Mouse (Mus musculus): ENCODE measurements at regions not wholly inside any gene's neighbourhood (a gene's known extent, or its start where the extent isn't known, plus 50 kb on each side); places are given as distances from the start of the nearest gene placed in this dataset.

DNA sequence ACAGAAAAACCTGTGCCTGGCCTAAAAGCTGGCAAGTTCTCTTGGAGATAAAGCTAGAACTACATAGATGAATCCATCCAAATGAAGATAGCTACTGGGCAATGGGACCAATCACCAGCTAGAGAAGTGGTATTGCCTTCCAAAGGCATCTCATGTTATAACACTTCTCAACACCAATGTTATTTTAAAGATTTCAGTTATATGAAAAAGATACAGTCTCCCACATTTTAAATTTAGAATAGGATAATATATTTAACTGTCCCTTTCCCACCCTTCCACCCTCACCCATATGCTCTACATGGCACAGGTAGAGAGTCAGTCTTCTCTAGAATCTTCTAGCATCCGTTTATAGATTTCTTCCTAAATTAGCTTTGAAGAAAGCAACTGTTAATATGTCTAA is 87.6 kb upstream of the Pou6f2 start:
- no peak overlapping the region for H3K27ac ChIP-seq
- H3K27me3 ChIP-seq: no peaks in the 10 kb centered on the region
- H3K36me3 ChIP-seq: no peaks in the 10 kb centered on the region
- H3K4me3 ChIP-seq: no peak overlapping the region
- no peaks in the 10 kb centered on the region for H3K4me1 ChIP-seq (replicated peaks)
- 86% methylated on average over 1 of the region's 1 CpGs for WGBS
- no peak for ATAC-seq (replicated peaks; ENCODE audit: insufficient number of reproducible peaks, insufficient read depth, low FRiP score, low read depth)
- no peak overlapping the region for H3K9ac ChIP-seq
- H3K9me3 ChIP-seq (replicated peaks): no peaks in the 10 kb centered on the region
- H3K4me2 ChIP-seq: no peak overlapping the region

DNA sequence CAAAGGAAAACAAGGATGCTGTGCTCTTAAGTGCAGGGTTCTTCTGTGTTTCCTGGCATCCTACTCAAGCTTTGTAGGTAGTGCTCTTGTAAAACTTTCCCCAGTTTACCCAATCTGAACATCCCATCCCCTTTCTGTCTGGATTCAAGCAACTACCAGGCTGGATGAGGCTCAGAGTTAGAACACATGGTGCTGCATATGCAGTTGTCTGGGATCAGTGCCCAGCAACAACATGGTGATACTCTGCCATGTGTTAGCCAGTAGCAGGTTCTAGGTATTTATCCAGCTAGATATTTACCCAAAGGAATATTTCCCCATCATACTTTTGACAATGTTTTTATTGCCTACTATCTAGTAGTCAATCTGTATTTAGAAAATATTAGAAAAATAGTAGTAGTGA is 78.8 kb upstream of the Pou6f2 start:
- no peaks in the 10 kb centered on the region for H3K4me1 ChIP-seq (replicated peaks)
- no peaks in the 10 kb centered on the region for H3K36me3 ChIP-seq
- no peak overlapping the region for H3K4me2 ChIP-seq
- H3K9ac ChIP-seq: no peak overlapping the region
- H3K27ac ChIP-seq: no peak overlapping the region
- H3K9me3 ChIP-seq (replicated peaks): no peaks in the 10 kb centered on the region
- ATAC-seq (replicated peaks; ENCODE audit: insufficient number of reproducible peaks, insufficient read depth, low FRiP score, low read depth): no peak
- no peaks in the 10 kb centered on the region for H3K27me3 ChIP-seq
- H3K4me3 ChIP-seq: no peak overlapping the region

DNA sequence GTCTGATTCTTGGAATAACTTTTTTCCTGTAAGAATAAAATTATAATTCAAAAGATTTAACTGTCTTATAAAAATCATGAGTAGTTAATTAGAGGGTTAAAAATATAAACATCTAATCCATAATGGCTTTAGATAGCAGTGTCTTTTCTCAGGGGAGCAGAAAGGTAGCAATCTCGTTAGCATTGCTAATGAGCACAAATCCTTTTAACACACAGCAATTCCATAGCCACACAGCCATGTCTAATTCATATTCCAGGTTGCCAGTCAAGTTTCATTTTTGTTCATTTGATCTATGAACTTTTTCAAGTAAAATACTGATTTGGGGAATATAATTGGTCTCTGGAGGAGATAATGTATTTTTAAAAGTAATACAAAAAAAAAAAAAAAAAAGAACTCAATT is 74.0 kb upstream of the Pou6f2 start:
- 67% methylated on average over 1 of the region's 1 CpGs for WGBS
- ATAC-seq (replicated peaks; ENCODE audit: insufficient number of reproducible peaks, insufficient read depth, low FRiP score, low read depth): no peak
- Histone ChIP-seq H3K36me3 (no peaks in the 10 kb centered on the region), H3K4me2 (no peak overlapping the region), H3K27ac (no peak overlapping the region), H3K9me3 (replicated peaks) (no peaks in the 10 kb centered on the region), H3K9ac (no peak overlapping the region), H3K4me1 (replicated peaks) (no peaks in the 10 kb centered on the region), H3K27me3 (no peaks in the 10 kb centered on the region), H3K4me3 (no peak overlapping the region)

DNA sequence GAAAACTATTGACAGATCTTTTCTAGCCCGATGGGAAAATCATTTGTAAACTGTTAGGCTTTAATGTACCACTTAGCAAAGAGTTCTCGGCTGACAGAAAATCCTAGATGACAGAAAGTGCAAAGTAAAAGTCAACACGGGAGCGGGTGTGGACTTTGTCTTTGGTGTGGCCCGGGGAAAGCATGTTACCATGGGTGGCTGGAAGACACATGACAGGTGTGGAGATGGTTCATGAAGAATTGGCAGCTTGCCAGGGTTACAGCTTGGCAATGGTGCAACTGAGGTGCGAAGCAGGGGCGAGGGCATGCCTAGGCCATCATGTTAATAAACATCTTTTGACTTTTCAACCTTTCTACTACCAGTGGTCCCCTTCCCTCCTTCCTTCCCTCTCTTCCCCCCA is 68.4 kb upstream of the Pou6f2 start:
- no peak for ATAC-seq (replicated peaks; ENCODE audit: insufficient number of reproducible peaks, insufficient read depth, low FRiP score, low read depth)
- 72% methylated on average over 7 of the region's 7 CpGs for WGBS
- Histone ChIP-seq H3K27ac (no peak overlapping the region), H3K9me3 (replicated peaks) (no peaks in the 10 kb centered on the region), H3K4me1 (replicated peaks) (no peaks in the 10 kb centered on the region), H3K27me3 (no peaks in the 10 kb centered on the region), H3K36me3 (no peaks in the 10 kb centered on the region), H3K9ac (no peak overlapping the region), H3K4me3 (no peak overlapping the region), H3K4me2 (no peak overlapping the region)

DNA sequence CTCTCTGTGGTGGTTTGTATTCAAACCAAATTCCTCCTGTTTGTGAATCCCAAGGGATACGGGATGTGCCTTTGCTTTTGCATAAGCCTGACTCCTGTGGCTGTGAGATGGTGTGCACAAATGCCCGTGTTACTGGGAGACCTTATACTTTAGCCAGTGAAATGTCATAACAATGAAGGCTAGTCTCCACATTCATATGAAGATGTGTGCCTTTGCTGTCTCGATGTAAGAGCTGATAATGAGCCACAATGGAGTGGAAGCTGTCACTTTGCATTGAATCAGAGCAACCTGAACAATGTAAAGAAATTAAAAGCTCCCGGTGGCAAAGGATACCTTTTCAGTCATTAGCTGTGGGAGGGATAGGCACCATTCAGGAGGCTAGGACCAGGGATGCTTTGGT is 64.7 kb upstream of the Pou6f2 start:
- ATAC-seq (replicated peaks; ENCODE audit: insufficient number of reproducible peaks, insufficient read depth, low FRiP score, low read depth): no peak
- H3K27me3 ChIP-seq: no peaks in the 10 kb centered on the region
- no peak overlapping the region for H3K27ac ChIP-seq
- H3K9ac ChIP-seq: no peak overlapping the region
- H3K36me3 ChIP-seq: no peaks in the 10 kb centered on the region
- no peaks in the 10 kb centered on the region for H3K4me1 ChIP-seq (replicated peaks)
- no peaks in the 10 kb centered on the region for H3K9me3 ChIP-seq (replicated peaks)
- H3K4me3 ChIP-seq: no peak overlapping the region
- 55% methylated on average over 4 of the region's 4 CpGs for WGBS
- H3K4me2 ChIP-seq: no peak overlapping the region

DNA sequence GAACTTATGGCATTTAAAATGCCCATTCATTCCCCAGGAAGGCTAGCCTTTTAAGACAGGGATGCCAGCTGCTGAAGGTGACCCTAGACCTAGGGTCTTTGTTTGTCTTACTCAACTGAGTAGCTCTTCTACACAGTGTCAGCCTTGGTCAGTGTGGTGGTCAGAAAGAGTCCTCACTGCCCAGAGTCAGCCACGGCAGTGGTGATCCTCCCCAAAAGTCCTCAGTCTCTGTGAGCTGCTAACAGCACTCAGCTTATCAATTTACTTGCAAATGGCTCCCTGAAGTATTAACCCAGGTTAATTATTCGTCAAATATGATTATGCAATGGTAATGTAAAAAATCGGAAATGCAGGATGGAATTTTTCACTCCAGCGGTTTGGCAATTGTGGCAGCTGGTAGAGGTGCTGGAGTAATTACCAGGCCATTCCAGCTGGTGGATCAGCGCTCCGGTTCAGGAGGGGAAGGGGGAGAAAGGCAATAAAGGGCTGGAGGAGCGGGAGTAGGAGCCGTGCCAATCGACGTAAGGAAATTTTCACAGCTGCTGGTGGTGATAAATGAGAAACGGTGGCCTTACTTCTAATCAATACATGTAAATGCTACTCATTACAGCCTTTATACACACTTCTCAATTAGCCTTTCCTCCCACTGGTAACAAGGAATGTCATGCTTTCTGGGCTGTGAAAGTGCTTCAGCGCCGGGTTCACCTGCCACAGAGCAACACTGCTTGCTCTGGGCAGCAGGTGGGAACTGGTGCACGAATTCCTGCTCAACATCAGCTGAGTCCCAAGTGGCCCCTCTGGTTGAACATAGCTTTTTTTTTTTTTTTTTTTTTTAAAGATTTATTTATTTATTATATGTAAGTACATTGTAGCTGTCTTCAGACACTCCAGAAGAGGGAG is 60.1 kb upstream of the Pou6f2 start:
- Histone ChIP-seq H3K36me3 (no peaks in the 10 kb centered on the region), H3K4me2 (no peak overlapping the region), H3K4me1 (replicated peaks) (no peaks in the 10 kb centered on the region), H3K9ac (no peak overlapping the region), H3K27me3 (no peaks in the 10 kb centered on the region), H3K27ac (no peak overlapping the region), H3K9me3 (replicated peaks) (no peaks in the 10 kb centered on the region), H3K4me3 (no peak overlapping the region)
- no peak for ATAC-seq (replicated peaks; ENCODE audit: insufficient number of reproducible peaks, insufficient read depth, low FRiP score, low read depth)
- 61% methylated on average over 14 of the region's 14 CpGs for WGBS
